Mouse (Mus musculus): ENCODE results near the gene Psmg4.

DNA sequence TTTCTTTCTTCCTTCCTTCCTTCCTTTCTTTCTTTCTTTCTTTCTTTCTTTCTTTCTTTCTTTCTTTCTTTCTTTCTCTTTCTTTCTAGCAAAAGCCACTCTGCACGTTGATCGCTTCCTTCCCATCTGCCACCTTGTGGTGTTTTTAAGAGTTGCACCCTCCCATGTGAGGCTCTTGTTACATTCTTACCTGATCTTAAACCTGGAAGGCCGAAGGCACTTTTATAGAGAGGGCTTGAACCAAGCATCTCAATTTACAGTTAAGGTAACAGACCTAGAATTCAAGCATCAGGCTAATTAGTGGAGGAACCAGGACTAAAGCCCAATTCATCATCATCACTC lies 7.9 kb upstream of the Psmg4 start:
- TF ChIP-seq POLR2A (IDR thresholded peaks at IDR 0.05; ENCODE audit: insufficient read depth, low read length) (no peak), EP300 (IDR thresholded peaks at IDR 0.05; ENCODE audit: insufficient read depth, low read depth, low read length) (no peak), CTCF (IDR thresholded peaks at IDR 0.05; ENCODE audit: low read depth, low read length) (no peak)

Data from ES-Bruce4 (cell line).